Mouse (Mus musculus) adrenal gland, postnatal 36 days (tissue): ENCODE data around the gene Fbxo3. TPM values are rescaled to one million over a fixed set of nuclear protein-coding genes. Genes with fewer than 3 reads are reported as not detected.
"Not testable (repeated sequence)": the region's sequence is repeated elsewhere in the genome, so short reads cannot be mapped to it uniquely, and the experiment has no call there.

Experiments used
- DNase-seq, 2 experiments: peaks; one replicate each; pipeline ENCODE4 v3.0.0; 2021; ENCODE audit warnings: mixed read lengths in 1 of 2
- total RNA-seq, 2 experiments: library from RNA; stranded (reverse); gene quantifications; 2 replicates each; pipeline ENCODE4 v1.2.3; 2021

The Fbxo3 gene
- total RNA-seq, 2 experiments from 2014 or later: 71.5 to 103 TPM

DNA sequence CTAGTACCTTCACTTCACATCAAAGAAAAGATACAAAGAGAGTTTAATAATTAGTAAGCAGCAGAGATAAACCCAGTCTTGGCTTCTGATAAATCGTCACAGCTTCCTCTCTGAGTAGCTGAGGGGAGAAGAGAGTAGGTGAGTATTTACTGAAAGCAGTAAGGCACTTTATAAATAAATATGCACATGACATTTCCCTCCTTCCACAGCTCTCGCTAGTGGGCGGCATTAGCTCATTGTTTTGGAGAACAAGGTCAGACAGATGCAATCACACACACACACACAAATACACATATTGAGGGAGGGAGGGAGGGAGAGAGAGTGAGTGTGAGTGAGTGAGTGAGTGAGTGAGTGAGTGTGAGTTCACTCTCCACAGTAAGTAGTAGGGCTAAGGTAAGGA is 8.8 kb downstream of the Fbxo3 start:
- DNase-seq: no peak

GRCm38 (mm10) chr2:104038236-104038635 is 10.7 kb downstream of the Fbxo3 start:
- DNase-seq: no peak

GRCm38 (mm10) chr2:104041632-104042031 is 14.1 kb downstream of the Fbxo3 start:
- peak; percentile 57 to 68 for DNase-seq

- DNase-seq: no peak
Observed at GRCm38 (mm10) chr2:104042766-104043165, 15.2 kb downstream of the Fbxo3 start.

GRCm38 (mm10) chr2:104043624-104044478 is 16.3 kb downstream of the Fbxo3 start:
- DNase-seq: no peak

- DNase-seq: peak in 1 of 2 experiments; percentile 50
Observed at GRCm38 (mm10) chr2:104044479-104045080, 17.1 kb downstream of the Fbxo3 start.

DNA sequence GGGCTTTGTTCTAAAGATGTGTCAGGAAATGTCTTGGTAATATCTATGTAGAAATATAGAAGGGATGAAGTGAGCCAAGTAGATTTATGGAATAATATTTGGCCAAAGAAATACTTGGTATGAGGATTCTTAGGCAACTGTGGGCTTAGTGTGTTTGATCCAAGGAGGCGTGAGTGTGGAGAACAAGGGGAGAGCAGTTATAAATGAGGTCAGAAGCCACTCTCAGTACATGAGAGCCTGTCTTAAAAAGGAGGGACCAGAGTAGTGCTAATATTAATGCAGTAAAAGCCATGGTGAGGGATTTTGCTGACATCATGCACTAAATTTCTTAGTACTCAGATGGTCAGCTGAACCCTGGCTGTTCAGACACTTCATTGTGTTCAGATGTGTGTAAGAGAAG is 30.9 kb downstream of the Fbxo3 start:
- no peak for DNase-seq

GRCm38 (mm10) chr2:104058954-104059353 is 31.4 kb downstream of the Fbxo3 start:
- DNase-seq: no peak

- DNase-seq: no peak
Observed at GRCm38 (mm10) chr2:104059786-104060185, 32.3 kb downstream of the Fbxo3 start.

DNA sequence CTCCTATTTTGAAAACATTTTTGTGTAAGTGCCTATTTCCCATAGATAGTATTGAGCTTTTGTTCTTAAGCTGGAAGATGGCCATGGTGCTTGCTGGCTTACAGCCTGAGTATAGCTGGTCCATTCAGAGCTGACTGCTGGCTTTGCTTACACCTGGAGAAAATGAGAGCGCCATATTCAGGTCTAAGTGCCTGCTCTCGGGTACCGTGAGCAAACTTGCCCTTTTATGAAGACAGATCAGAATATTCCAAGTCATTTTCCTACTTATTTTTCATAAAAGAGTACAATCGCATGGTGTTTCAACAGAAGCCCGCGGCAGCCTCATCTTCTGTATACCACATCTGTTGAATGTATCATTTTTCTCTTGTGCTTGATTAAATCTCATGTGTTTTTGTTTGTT is 33.5 kb downstream of the Fbxo3 start:
- DNase-seq: no peak

DNA sequence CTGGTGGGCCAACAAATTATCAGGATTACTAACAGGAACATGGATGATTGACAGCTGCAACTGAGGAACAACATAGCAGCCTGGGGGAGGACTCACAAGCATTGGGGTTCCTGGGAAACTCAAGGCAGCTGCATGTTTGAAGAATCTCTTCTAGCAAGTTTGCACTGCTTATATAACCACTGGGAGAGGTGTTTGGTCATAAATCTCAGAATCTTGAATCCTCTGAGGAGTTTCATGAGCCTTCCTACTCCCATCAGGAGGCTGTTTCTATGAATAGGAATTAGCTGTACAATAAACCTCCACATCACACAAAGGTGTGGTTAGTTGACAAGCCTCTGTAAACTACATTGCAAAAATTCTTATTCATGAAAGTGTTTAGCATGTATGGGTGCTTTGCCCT is 35.1 kb downstream of the Fbxo3 start:
- no peak for DNase-seq

GRCm38 (mm10) chr2:104064152-104064551 is 36.6 kb downstream of the Fbxo3 start:
- no peak for DNase-seq

DNA sequence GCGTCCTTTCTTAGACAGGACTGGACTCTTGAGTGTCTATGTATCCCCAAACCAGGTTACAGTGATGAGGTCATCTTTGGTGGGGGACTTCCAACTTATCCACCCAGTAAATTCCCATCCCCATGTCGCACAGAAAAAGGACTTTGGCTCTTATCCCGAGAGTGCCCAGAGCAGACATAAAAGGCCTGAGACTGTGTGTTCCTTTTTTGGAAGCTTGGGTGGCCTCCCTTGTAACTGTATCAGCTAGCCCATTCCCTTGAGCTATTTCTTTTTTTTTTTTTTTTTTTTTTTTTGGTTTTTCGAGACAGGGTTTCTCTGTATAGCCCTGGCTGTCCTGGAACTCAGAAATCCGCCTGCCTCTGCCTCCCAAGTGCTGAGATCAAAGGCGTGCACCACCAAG is 38.0 kb downstream of the Fbxo3 start, which contains the start of gene Gm10912:
TSS of gene Gm10912 (plus strand) at position 301 of the 400 bp plus-strand sequence.
- not testable (repeated sequence) for DNase-seq

GRCm38 (mm10) chr2:104068450-104068849 is 40.9 kb downstream of the Fbxo3 start, which contains the start of gene Gm10799:
Gene Gm10799, minus strand, starts transcription at chr2:104068550.
- not testable (repeated sequence) for DNase-seq

DNA sequence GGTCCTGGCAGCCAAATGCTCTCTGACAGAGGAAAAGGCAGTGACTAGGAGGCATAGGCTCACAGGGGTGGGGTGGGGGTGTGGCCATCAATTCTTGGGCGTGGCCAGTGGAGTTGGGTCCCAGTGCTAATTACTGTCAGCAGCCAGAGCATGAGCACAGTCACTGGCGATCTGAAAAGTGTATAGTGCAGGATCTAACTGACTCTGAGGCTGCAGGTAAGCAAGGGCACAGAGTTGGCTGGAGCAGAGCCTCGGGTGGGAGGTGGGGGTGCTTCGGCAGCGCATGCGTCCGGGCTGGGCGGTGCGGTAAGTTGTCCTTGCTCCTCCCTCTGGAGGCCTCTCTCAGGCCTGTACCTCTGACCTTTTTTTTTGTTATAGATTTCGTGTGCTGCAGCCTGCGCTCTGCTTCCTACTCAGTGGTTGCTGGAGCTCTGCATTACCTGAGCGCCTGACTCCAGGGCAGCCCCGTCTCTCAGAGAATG is 42.2 kb downstream of the Fbxo3 start, which contains the start of gene Cd59b:
TSS of gene Cd59b (plus strand) at position 146 of the 482 bp plus-strand sequence.
- DNase-seq: peak; percentile 56 to 82

- DNase-seq: not testable (repeated sequence)
Observed at GRCm38 (mm10) chr2:104078285-104078684, 50.8 kb downstream of the Fbxo3 start.

- not testable (repeated sequence) for DNase-seq
Observed at GRCm38 (mm10) chr2:104081436-104082050, 54.0 kb downstream of the Fbxo3 start.

- DNase-seq: no peak
Observed at GRCm38 (mm10) chr2:104082474-104082873, 55.0 kb downstream of the Fbxo3 start.

DNA sequence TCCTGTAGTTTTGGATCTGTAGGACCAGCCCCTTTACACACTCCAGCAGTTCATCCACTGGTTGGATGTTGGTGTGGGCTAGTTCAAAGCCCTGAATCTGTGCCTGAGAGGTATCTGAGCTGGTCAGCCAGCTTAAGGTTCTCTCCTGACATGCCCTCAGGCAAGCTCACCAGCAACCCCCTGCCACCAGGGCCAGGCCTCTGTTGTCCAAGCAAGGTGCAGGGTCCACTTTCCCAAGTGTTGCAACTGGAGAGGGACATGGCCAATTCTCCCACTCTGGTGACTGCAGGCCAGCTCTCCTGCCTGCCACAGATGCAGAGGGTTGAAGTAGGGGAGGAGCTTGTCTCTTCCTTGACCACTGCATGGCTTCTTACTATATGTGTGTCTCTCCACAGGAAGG is 56.5 kb downstream of the Fbxo3 start:
- not testable (repeated sequence) for DNase-seq

- DNase-seq: not testable (repeated sequence)
Observed at GRCm38 (mm10) chr2:104087562-104087961, 60.0 kb downstream of the Fbxo3 start.

DNA sequence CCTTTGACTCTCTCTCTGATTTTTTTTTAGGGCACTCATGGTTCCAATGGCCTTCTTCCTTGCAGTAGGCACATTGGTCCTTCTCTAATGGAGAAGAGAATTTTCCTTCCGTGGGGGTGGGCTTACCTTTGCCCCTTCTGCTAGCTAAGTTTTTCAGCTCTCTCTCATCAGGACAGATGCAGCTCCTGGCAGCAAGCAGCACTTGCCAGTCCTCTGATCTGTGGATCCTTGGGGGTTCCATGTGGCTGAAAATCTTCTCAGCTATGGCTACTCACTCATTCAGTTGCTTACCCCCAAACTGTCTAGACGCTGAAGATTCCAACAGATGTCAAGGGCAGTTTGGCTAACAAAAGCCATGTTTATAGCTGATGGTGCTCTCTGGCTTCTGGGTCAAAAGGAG is 65.8 kb downstream of the Fbxo3 start:
- DNase-seq: no peak

DNA sequence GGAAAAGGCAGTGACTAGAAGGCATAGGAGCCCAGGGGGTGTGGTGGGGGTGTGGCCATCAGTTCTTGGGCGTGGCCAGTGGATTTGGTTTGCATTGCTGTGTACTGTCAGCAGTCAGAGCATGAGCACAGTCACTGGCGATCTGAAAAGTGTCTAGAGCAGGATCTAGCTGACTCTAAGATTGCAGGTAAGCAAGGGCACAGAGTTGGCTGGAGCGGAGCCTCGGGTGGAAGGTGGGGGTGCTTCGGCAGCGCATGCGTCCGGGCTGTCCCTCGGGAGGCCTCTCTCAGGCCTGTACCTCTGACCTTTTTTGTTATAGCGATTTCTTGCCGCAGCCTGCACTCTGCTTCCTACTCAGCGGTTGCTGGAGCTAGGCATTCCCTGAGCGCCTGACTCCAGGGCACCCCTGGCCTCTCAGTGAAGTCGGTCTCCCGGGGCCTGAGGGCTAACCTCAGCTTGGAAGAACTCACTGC is 68.3 kb downstream of the Fbxo3 start, which contains the start of gene Cd59a:
TSS of gene Cd59a (plus strand) at position 61 of the 473 bp plus-strand sequence.
- peak; percentile 90 to 94 for DNase-seq
